Mouse (Mus musculus): ENCODE measurements around the gene Tab1. TPM values are rescaled to one million over a fixed set of nuclear protein-coding genes. Genes with fewer than 3 reads are reported as not detected.
A peak's percentile ranks its signal among the peaks of the same experiment; 100 is the strongest.

Gene Tab1
- polyA plus RNA-seq, 1 experiment from 2014 or later, result 43.8 TPM

DNA sequence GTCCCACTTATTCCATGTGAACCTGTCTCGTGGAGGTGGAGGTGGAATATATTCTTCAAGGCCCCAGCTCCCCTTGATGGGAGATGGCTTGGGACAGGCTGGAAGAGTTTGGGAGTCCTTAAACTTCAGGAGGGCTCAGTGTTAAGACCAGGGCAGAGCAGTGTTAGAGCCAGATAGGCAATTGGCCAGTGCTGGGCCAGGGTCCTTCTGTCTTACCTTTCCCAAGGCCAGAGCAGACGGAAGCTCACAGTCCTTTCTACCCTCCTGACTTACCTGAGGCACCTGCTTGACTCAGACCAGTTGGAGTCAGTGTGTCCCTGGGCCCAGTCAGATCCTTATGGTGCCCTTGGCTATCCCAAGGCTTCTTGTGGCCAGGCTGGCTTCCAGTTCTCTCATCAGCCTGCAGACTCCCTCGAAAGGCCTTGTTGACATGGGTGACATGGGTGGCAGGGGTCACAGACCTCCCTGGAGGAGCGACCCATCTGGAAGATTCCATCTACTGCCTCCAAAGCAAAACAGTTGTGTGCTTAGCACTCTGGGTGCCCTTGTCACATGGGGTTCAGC lies 29.6 kb downstream of the Tab1 start:
- no peak overlapping the region for H3K9ac ChIP-seq (replicated peaks; ENCODE audit: low read depth, low read length)
- peaks cover 8% of the 10 kb centered on the region for H3K4me1 ChIP-seq (replicated peaks; ENCODE audit: control insufficient read depth, insufficient read depth, low read length)
- no peak overlapping the region for H3K4me2 ChIP-seq (ENCODE audit: low read length)
- peaks cover 15% of the 10 kb centered on the region for H3K36me3 ChIP-seq (ENCODE audit: control insufficient read depth, insufficient read depth)
- no peaks in the 10 kb centered on the region for H3K27me3 ChIP-seq (replicated peaks; ENCODE audit: control insufficient read depth, insufficient read depth, low read length)
- H3K9me3 ChIP-seq (ENCODE audit: control insufficient read depth, low read length), result no peaks in the 10 kb centered on the region
- WGBS, result 91% methylated on average over 4 of the region's 4 CpGs
- ATAC-seq, result no peak
- no peak overlapping the region for H3K27ac ChIP-seq (ENCODE audit: low read length)
- H3K4me3 ChIP-seq (replicated peaks; ENCODE audit: low read length), result no peak overlapping the region

DNA sequence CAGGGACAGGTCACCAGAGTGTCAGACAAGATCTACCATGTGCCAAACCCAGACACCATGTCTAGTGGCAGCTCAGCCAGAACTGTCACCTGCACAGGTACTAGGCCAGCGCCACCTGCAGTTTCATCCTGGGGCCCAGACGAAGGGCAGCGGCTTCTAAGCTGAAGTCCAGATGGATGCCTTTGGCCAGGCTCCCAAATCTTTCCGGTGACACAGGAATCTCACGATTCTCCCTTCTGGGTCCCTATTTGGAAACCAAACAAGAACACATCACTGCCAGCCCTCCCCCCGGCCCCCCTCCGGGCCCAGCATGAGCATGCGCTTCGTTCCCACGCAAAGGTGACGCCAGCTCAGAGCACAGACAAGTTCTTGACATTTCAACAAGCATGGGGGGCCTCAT lies 30.3 kb downstream of the Tab1 start:
- Histone ChIP-seq H3K4me2 (ENCODE audit: low read length) (no peak overlapping the region), H3K4me3 (replicated peaks; ENCODE audit: low read length) (no peak overlapping the region), H3K36me3 (ENCODE audit: control insufficient read depth, insufficient read depth) (peaks cover 10% of the 10 kb centered on the region), H3K27me3 (replicated peaks; ENCODE audit: control insufficient read depth, insufficient read depth, low read length) (no peaks in the 10 kb centered on the region), H3K27ac (ENCODE audit: low read length) (no peak overlapping the region), H3K9me3 (ENCODE audit: control insufficient read depth, low read length) (no peaks in the 10 kb centered on the region), H3K9ac (replicated peaks; ENCODE audit: low read depth, low read length) (no peak overlapping the region), H3K4me1 (replicated peaks; ENCODE audit: control insufficient read depth, insufficient read depth, low read length) (peaks cover 8% of the 10 kb centered on the region)
- no peak for ATAC-seq
- 59% methylated on average over 11 of the region's 11 CpGs for WGBS

DNA sequence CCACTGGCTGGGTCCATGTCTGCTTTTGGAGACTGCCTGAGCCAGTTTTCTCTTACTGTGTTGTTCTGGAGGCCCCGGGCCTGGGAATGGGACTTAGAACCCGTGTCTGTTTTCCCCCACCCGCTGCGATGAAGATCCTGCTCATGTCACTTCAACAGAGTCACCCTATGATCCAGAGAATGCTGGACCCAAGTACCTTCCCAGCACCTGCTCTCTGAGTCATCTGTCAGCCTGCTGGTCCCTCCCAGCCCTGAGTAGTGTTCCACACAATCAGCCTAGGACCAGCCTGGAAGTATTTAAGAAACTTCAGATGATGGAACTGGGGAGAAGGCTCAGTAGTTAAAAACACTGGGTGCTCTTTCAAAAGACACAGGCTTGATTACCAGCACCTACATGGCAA lies 30.8 kb downstream of the Tab1 start:
- ATAC-seq, result no peak
- no peak overlapping the region for H3K4me2 ChIP-seq (ENCODE audit: low read length)

DNA sequence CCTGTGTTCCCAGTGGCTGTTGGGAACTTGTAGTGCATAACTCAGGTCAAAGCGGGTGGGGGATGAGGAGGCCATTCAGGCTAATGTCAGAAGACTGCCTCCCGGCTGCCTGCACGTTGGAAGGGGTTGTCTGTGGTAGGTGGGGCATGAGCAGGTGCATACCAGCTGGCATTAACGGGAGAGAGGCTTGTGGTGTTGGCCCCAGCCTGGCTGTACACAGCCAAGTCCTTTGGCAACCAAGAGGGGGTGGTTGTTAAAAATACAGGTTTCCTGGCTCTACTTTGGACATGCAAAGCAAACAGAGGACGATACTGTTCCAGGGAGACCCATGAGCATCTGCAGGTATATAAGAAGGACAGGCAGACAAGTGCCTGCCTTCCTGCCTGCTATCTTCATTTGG lies 32.5 kb downstream of the Tab1 start:
- Histone ChIP-seq H3K4me2 (ENCODE audit: low read length) (no peak overlapping the region), H3K36me3 (ENCODE audit: control insufficient read depth, insufficient read depth) (peaks cover 5% of the 10 kb centered on the region), H3K27ac (ENCODE audit: low read length) (no peak overlapping the region), H3K9ac (replicated peaks; ENCODE audit: low read depth, low read length) (no peak overlapping the region), H3K9me3 (ENCODE audit: control insufficient read depth, low read length) (no peaks in the 10 kb centered on the region), H3K4me3 (replicated peaks; ENCODE audit: low read length) (no peak overlapping the region), H3K27me3 (replicated peaks; ENCODE audit: control insufficient read depth, insufficient read depth, low read length) (no peaks in the 10 kb centered on the region), H3K4me1 (replicated peaks; ENCODE audit: control insufficient read depth, insufficient read depth, low read length) (peaks cover 10% of the 10 kb centered on the region)
- ATAC-seq, result no peak
- 52% methylated on average over 5 of the region's 5 CpGs for WGBS

More for the DNA sequence above, 30.8 kb downstream of the Tab1 start:
- peaks cover 8% of the 10 kb centered on the region for H3K4me1 ChIP-seq (replicated peaks; ENCODE audit: control insufficient read depth, insufficient read depth, low read length)
- no peak overlapping the region for H3K27ac ChIP-seq (ENCODE audit: low read length)
- no peak overlapping the region for H3K4me3 ChIP-seq (replicated peaks; ENCODE audit: low read length)
- no peak overlapping the region for H3K9ac ChIP-seq (replicated peaks; ENCODE audit: low read depth, low read length)
- WGBS, result 85% methylated on average over 4 of the region's 4 CpGs
- peaks cover 10% of the 10 kb centered on the region for H3K36me3 ChIP-seq (ENCODE audit: control insufficient read depth, insufficient read depth)
- no peaks in the 10 kb centered on the region for H3K9me3 ChIP-seq (ENCODE audit: control insufficient read depth, low read length)
- H3K27me3 ChIP-seq (replicated peaks; ENCODE audit: control insufficient read depth, insufficient read depth, low read length), result no peaks in the 10 kb centered on the region

DNA sequence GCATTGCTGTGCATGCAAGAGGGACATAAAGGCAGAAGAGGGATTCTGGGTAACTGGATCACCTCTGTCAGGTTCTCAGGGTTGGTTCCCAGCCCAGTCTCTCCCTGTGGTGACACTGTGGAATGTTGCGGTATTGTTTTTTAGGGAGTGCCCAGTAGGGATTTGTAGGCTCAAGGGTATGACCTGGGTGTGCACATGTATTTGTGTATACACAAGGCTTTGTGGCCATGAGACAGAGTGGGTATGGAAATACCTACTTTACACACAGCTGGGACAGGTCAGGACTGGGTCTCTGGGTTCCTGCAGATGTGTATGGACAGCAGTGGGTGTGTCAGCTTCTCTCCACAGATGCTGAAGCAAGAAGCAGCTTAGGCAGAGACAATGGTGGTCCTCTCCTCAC lies 36.6 kb downstream of the Tab1 start:
- Histone ChIP-seq H3K36me3 (ENCODE audit: control insufficient read depth, insufficient read depth) (no peaks in the 10 kb centered on the region), H3K9ac (replicated peaks; ENCODE audit: low read depth, low read length) (no peak overlapping the region), H3K9me3 (ENCODE audit: control insufficient read depth, low read length) (no peaks in the 10 kb centered on the region), H3K4me3 (replicated peaks; ENCODE audit: low read length) (no peak overlapping the region), H3K4me1 (replicated peaks; ENCODE audit: control insufficient read depth, insufficient read depth, low read length) (peaks cover 6% of the 10 kb centered on the region), H3K27me3 (replicated peaks; ENCODE audit: control insufficient read depth, insufficient read depth, low read length) (no peaks in the 10 kb centered on the region), H3K27ac (ENCODE audit: low read length) (no peak overlapping the region), H3K4me2 (ENCODE audit: low read length) (no peak overlapping the region)
- 93% methylated on average over 1 of the region's 1 CpGs for WGBS
- no peak for ATAC-seq

DNA sequence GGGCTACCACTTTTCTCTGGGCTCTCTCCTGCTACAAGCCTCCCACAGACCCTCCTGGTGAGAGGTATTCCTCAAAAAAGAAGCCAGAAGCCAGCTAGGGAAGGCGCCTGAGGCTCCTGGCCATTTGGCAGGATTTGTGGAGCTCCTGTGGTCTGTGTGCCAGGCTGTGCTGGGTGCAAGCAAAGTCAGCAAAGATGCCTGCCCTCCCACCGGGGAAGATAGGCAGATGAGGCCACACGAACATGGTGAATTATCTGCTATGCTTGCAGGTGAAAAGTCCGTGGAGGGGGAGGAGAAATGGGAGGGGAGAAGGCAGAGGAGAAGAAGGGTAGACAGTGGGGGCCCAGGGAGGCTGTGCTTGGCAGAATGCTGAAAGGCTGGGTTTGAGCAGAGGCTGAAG lies 37.4 kb downstream of the Tab1 start:
- Histone ChIP-seq H3K27ac (ENCODE audit: low read length) (no peak overlapping the region), H3K27me3 (replicated peaks; ENCODE audit: control insufficient read depth, insufficient read depth, low read length) (no peaks in the 10 kb centered on the region), H3K4me1 (replicated peaks; ENCODE audit: control insufficient read depth, insufficient read depth, low read length) (peaks cover 13% of the 10 kb centered on the region), H3K36me3 (ENCODE audit: control insufficient read depth, insufficient read depth) (no peaks in the 10 kb centered on the region), H3K4me3 (replicated peaks; ENCODE audit: low read length) (no peak overlapping the region), H3K4me2 (ENCODE audit: low read length) (no peak overlapping the region), H3K9me3 (ENCODE audit: control insufficient read depth, low read length) (no peaks in the 10 kb centered on the region), H3K9ac (replicated peaks; ENCODE audit: low read depth, low read length) (no peak overlapping the region)
- ATAC-seq, result no peak
- WGBS, result 52% methylated on average over 4 of the region's 4 CpGs

DNA sequence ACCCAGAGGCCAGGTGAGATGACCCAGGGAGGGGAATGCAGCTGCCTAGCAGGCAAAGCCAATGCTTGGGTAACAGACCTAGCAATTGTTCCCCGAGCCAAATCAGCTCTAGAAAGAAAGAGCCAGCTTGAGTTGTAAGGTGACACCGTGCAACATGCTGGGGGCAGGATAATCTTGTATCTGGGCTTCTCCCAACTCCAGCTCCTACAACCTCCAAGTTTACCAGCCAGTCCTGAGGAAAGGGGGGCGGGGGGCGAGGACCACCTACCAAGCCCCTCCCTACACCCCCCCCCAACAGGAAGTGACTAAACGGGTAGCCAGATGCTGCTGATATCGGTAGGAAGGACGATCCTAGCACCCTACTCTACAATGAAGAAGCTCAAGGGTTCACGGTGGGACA lies 38.4 kb downstream of the Tab1 start:
- H3K27ac ChIP-seq (ENCODE audit: low read length), result no peak overlapping the region
- no peaks in the 10 kb centered on the region for H3K9me3 ChIP-seq (ENCODE audit: control insufficient read depth, low read length)
- no peak overlapping the region for H3K9ac ChIP-seq (replicated peaks; ENCODE audit: low read depth, low read length)
- no peak overlapping the region for H3K4me2 ChIP-seq (ENCODE audit: low read length)
- ATAC-seq, result no peak
- H3K27me3 ChIP-seq (replicated peaks; ENCODE audit: control insufficient read depth, insufficient read depth, low read length), result no peaks in the 10 kb centered on the region
- WGBS, result 9% methylated on average over 8 of the region's 8 CpGs
- H3K4me1 ChIP-seq (replicated peaks; ENCODE audit: control insufficient read depth, insufficient read depth, low read length), result peaks cover 20% of the 10 kb centered on the region
- H3K36me3 ChIP-seq (ENCODE audit: control insufficient read depth, insufficient read depth), result no peaks in the 10 kb centered on the region
- H3K4me3 ChIP-seq (replicated peaks; ENCODE audit: low read length), result no peak overlapping the region

DNA sequence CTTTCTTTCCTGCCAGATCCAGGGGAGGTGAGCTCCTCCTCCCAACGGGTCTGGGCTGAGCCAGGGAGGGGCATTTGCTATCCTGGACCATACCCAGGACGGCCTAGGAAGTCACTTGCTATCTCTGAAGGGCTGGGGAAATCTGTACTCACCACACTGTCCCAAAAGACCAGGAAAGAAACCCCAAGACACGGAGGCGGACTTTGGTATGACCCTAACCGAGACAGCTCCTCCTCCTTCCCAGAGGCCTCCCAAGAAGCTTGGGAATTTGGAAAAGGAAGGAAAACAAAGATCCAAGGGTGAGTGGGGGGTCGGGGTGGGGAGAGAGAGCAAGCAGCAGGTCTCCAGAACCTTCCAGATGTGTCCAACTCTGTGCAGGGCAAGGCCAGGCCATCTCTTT lies 38.9 kb downstream of the Tab1 start:
- H3K4me1 ChIP-seq (replicated peaks; ENCODE audit: control insufficient read depth, insufficient read depth, low read length), result peaks cover 20% of the 10 kb centered on the region
- H3K27me3 ChIP-seq (replicated peaks; ENCODE audit: control insufficient read depth, insufficient read depth, low read length), result no peaks in the 10 kb centered on the region
- no peaks in the 10 kb centered on the region for H3K36me3 ChIP-seq (ENCODE audit: control insufficient read depth, insufficient read depth)
- no peak overlapping the region for H3K4me3 ChIP-seq (replicated peaks; ENCODE audit: low read length)
- no peak for ATAC-seq
- no peak overlapping the region for H3K27ac ChIP-seq (ENCODE audit: low read length)
- H3K9ac ChIP-seq (replicated peaks; ENCODE audit: low read depth, low read length), result no peak overlapping the region
- WGBS, result 32% methylated on average over 6 of the region's 6 CpGs
- no peak overlapping the region for H3K4me2 ChIP-seq (ENCODE audit: low read length)
- H3K9me3 ChIP-seq (ENCODE audit: control insufficient read depth, low read length), result no peaks in the 10 kb centered on the region

DNA sequence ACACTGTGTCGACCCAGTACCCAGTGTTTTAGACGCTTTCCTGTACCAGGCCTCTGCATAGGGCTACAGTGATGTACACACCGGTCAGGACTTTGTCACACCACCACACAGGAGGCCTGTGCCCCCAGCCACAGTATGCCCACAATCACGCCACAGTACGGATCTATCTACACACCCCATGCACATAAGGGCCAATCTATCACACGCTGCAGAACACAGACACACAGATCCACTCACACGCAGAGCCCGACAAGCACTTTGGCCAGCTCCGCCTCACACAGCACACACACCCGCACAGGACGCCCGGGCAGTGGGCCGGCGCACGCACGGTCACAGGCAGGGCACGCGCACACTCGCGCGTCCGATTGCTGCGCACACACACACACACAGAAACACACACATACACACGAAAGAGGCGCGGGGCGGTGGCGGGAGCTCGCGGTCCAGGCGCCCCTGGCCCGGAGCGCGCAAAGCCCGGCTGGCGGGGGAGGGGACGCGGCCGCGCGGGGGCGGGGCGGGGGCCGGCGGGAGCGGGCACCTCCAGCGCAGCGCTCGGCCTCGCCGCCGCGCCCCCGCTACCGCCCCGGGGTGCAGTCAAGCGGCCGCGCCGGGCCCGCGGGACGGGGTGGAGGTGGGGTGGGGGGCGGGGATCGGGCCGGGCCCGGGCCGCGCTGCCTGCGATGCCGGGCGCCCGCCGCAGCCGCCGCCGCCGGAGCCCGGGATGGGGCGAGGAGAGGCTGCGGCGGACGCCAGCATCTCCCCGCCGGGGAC lies 40.3 kb downstream of the Tab1 start, which contains the start of gene Mgat3:
Gene Mgat3 (plus strand): TSS at position 721 of the 771 bp plus-strand sequence.
- Histone ChIP-seq H3K9me3 (ENCODE audit: control insufficient read depth, low read length) (no peaks in the 10 kb centered on the region), H3K9ac (replicated peaks; ENCODE audit: low read depth, low read length) (peak within 1 kb of the TSS; percentile 97), H3K27me3 (replicated peaks; ENCODE audit: control insufficient read depth, insufficient read depth, low read length) (no peaks in the 10 kb centered on the region), H3K4me3 (replicated peaks; ENCODE audit: low read length) (peak within 1 kb of the TSS; percentile 82), H3K36me3 (ENCODE audit: control insufficient read depth, insufficient read depth) (no peaks in the 10 kb centered on the region), H3K4me2 (ENCODE audit: low read length) (peak within 1 kb of the TSS; percentile 61), H3K4me1 (replicated peaks; ENCODE audit: control insufficient read depth, insufficient read depth, low read length) (peaks cover 20% of the 10 kb centered on the region), H3K27ac (ENCODE audit: low read length) (peak within 1 kb of the TSS; percentile 85)
- 3% methylated on average over 48 of the region's 85 CpGs for WGBS
- ATAC-seq, result peak; percentile 66
